Mouse (Mus musculus): ENCODE measurements around the gene Tmem178. TPM values are rescaled to one million over a fixed set of nuclear protein-coding genes. Genes with fewer than 3 reads are reported as not detected.

The Tmem178 gene
- polyA plus RNA-seq, 1 experiment = not detected

GRCm38 (mm10) chr17:81031830-81032442 is 87.5 kb downstream of the Tmem178 start:
- Histone ChIP-seq H3K36me3 (ENCODE audit: control insufficient read depth) (peaks cover 74% of the 10 kb centered on the region), H3K9me3 (ENCODE audit: control insufficient read depth, low read length) (no peaks in the 10 kb centered on the region), H3K4me3 (replicated peaks) (no peak overlapping the region), H3K27me3 (ENCODE audit: control insufficient read depth) (no peaks in the 10 kb centered on the region), H3K4me1 (ENCODE audit: control insufficient read depth) (peaks cover 29% of the 10 kb centered on the region)
- TF ChIP-seq TAL1 (IDR thresholded peaks at IDR 0.05; ENCODE audit: low read length) (no peak), GATA1 (IDR thresholded peaks at IDR 0.05; ENCODE audit: low read length) (no peak)

GRCm38 (mm10) chr17:81032957-81033356 is 88.5 kb downstream of the Tmem178 start:
- Histone ChIP-seq H3K36me3 (ENCODE audit: control insufficient read depth) (peaks cover 71% of the 10 kb centered on the region), H3K4me1 (ENCODE audit: control insufficient read depth) (peaks cover 29% of the 10 kb centered on the region), H3K4me3 (replicated peaks) (no peak overlapping the region), H3K9me3 (ENCODE audit: control insufficient read depth, low read length) (no peaks in the 10 kb centered on the region), H3K27me3 (ENCODE audit: control insufficient read depth) (no peaks in the 10 kb centered on the region)
- TF ChIP-seq TAL1 (IDR thresholded peaks at IDR 0.05; ENCODE audit: low read length) = no peak
- TF ChIP-seq GATA1 (IDR thresholded peaks at IDR 0.05; ENCODE audit: low read length) = no peak

- TF ChIP-seq GATA1 (IDR thresholded peaks at IDR 0.05; ENCODE audit: low read length) = no peak
- no peak for TF ChIP-seq TAL1 (IDR thresholded peaks at IDR 0.05; ENCODE audit: low read length)
- H3K27me3 ChIP-seq (ENCODE audit: control insufficient read depth) = no peaks in the 10 kb centered on the region
These were observed 90.9 kb downstream of the Tmem178 start for GRCm38 (mm10) chr17:81035354-81035753.

GRCm38 (mm10) chr17:81038707-81039408 is 94.4 kb downstream of the Tmem178 start:
- TF ChIP-seq GATA1 (IDR thresholded peaks at IDR 0.05; ENCODE audit: low read length) = no peak
- no peak for TF ChIP-seq TAL1 (IDR thresholded peaks at IDR 0.05; ENCODE audit: low read length)
- Histone ChIP-seq H3K4me3 (replicated peaks) (no peak overlapping the region), H3K27me3 (ENCODE audit: control insufficient read depth) (no peaks in the 10 kb centered on the region), H3K36me3 (ENCODE audit: control insufficient read depth) (peaks cover 78% of the 10 kb centered on the region), H3K9me3 (ENCODE audit: control insufficient read depth, low read length) (no peaks in the 10 kb centered on the region), H3K4me1 (ENCODE audit: control insufficient read depth) (peaks cover 45% of the 10 kb centered on the region)

More at GRCm38 (mm10) chr17:81035354-81035753, 90.9 kb downstream of the Tmem178 start:
- H3K4me1 ChIP-seq (ENCODE audit: control insufficient read depth) = peaks cover 47% of the 10 kb centered on the region
- H3K36me3 ChIP-seq (ENCODE audit: control insufficient read depth) = peaks cover 71% of the 10 kb centered on the region
- no peaks in the 10 kb centered on the region for H3K9me3 ChIP-seq (ENCODE audit: control insufficient read depth, low read length)
- no peak overlapping the region for H3K4me3 ChIP-seq (replicated peaks)

- Histone ChIP-seq H3K4me1 (ENCODE audit: control insufficient read depth) (peaks cover 48% of the 10 kb centered on the region), H3K27me3 (ENCODE audit: control insufficient read depth) (no peaks in the 10 kb centered on the region), H3K36me3 (ENCODE audit: control insufficient read depth) (peaks cover 70% of the 10 kb centered on the region), H3K4me3 (replicated peaks) (no peak overlapping the region), H3K9me3 (ENCODE audit: control insufficient read depth, low read length) (no peaks in the 10 kb centered on the region)
- TF ChIP-seq GATA1 (IDR thresholded peaks at IDR 0.05; ENCODE audit: low read length) (no peak), TAL1 (IDR thresholded peaks at IDR 0.05; ENCODE audit: low read length) (no peak)
These were observed 97.2 kb downstream of the Tmem178 start for GRCm38 (mm10) chr17:81041662-81042061.

- peaks cover 35% of the 10 kb centered on the region for H3K4me1 ChIP-seq (ENCODE audit: control insufficient read depth)
- H3K9me3 ChIP-seq (ENCODE audit: control insufficient read depth, low read length) = no peaks in the 10 kb centered on the region
- H3K27me3 ChIP-seq (ENCODE audit: control insufficient read depth) = no peaks in the 10 kb centered on the region
- TF ChIP-seq TAL1 (IDR thresholded peaks at IDR 0.05; ENCODE audit: low read length) (no peak), GATA1 (IDR thresholded peaks at IDR 0.05; ENCODE audit: low read length) (no peak)
- H3K36me3 ChIP-seq (ENCODE audit: control insufficient read depth) = peaks cover 58% of the 10 kb centered on the region
- no peak overlapping the region for H3K4me3 ChIP-seq (replicated peaks)
These were observed 99.9 kb downstream of the Tmem178 start for GRCm38 (mm10) chr17:81044356-81044755.

GRCm38 (mm10) chr17:81045115-81045514 is 100.7 kb downstream of the Tmem178 start:
- peaks cover 31% of the 10 kb centered on the region for H3K4me1 ChIP-seq (ENCODE audit: control insufficient read depth)
- TF ChIP-seq GATA1 (IDR thresholded peaks at IDR 0.05; ENCODE audit: low read length) = no peak
- no peak for TF ChIP-seq TAL1 (IDR thresholded peaks at IDR 0.05; ENCODE audit: low read length)
- H3K4me3 ChIP-seq (replicated peaks) = no peak overlapping the region
- peaks cover 53% of the 10 kb centered on the region for H3K36me3 ChIP-seq (ENCODE audit: control insufficient read depth)
- H3K9me3 ChIP-seq (ENCODE audit: control insufficient read depth, low read length) = no peaks in the 10 kb centered on the region
- H3K27me3 ChIP-seq (ENCODE audit: control insufficient read depth) = no peaks in the 10 kb centered on the region

- TF ChIP-seq TAL1 (IDR thresholded peaks at IDR 0.05; ENCODE audit: low read length) (no peak), GATA1 (IDR thresholded peaks at IDR 0.05; ENCODE audit: low read length) (no peak)
- no peaks in the 10 kb centered on the region for H3K27me3 ChIP-seq (ENCODE audit: control insufficient read depth)
- H3K36me3 ChIP-seq (ENCODE audit: control insufficient read depth) = peaks cover 54% of the 10 kb centered on the region
- H3K4me1 ChIP-seq (ENCODE audit: control insufficient read depth) = peaks cover 26% of the 10 kb centered on the region
- H3K4me3 ChIP-seq (replicated peaks) = no peak overlapping the region
- no peaks in the 10 kb centered on the region for H3K9me3 ChIP-seq (ENCODE audit: control insufficient read depth, low read length)
These were observed 101.2 kb downstream of the Tmem178 start for GRCm38 (mm10) chr17:81045525-81046150.

GRCm38 (mm10) chr17:81047930-81048564 is 103.6 kb downstream of the Tmem178 start:
- TF ChIP-seq GATA1 (IDR thresholded peaks at IDR 0.05; ENCODE audit: low read length) (no peak), TAL1 (IDR thresholded peaks at IDR 0.05; ENCODE audit: low read length) (no peak)
- H3K36me3 ChIP-seq (ENCODE audit: control insufficient read depth) = peaks cover 55% of the 10 kb centered on the region
- H3K4me1 ChIP-seq (ENCODE audit: control insufficient read depth) = peaks cover 7% of the 10 kb centered on the region
- no peak overlapping the region for H3K4me3 ChIP-seq (replicated peaks)
- no peaks in the 10 kb centered on the region for H3K27me3 ChIP-seq (ENCODE audit: control insufficient read depth)
- no peaks in the 10 kb centered on the region for H3K9me3 ChIP-seq (ENCODE audit: control insufficient read depth, low read length)

Other genes starting within 250 kb of the Tmem178 start
- gene Map4k3, start 216.1 kb upstream of the Tmem178 start, polyA plus RNA-seq (2012) = 0.02 TPM in 1 of 2 replicates, not detected in the other
- gene Thumpd2, start 120.5 kb downstream of the Tmem178 start, polyA plus RNA-seq (2012) = not detected in 2 replicates